Mouse (Mus musculus): Measurements from ENCODE around the gene Lrrc61. TPM values are rescaled to one million over a fixed set of nuclear protein-coding genes. Genes with fewer than 3 reads are reported as not detected.
"Not testable (repeated sequence)": the region's sequence is repeated elsewhere in the genome, so short reads cannot be mapped to it uniquely, and the experiment has no call there.

The Lrrc61 gene
- 22.7 and 25.2 TPM in 2 replicates for polyA plus RNA-seq (2012; rRNA removed)

GRCm38 (mm10) chr6:48554280-48555103, at the start of gene Lrrc61:
TSS of gene Lrrc61 (plus strand) at chr6:48554796.
- Histone ChIP-seq H3K27ac (ENCODE audit: insufficient read depth, low read length) (peak within 1 kb of the TSS; percentile 95), H3K4me1 (ENCODE audit: control insufficient read depth, insufficient read depth, low read length) (peaks cover 7% of the 10 kb centered on the region), H3K4me3 (ENCODE audit: insufficient read depth, low read length) (peak within 1 kb of the TSS; percentile 44)
- TF ChIP-seq CTCF (IDR thresholded peaks at IDR 0.05; ENCODE audit: extremely low read depth, insufficient read depth, low read length): no peak
- TF ChIP-seq POLR2A (IDR thresholded peaks at IDR 0.05; ENCODE audit: extremely low read depth, insufficient read depth, low read length): peak; percentile 97

- no peaks in the 10 kb centered on the region for H3K4me1 ChIP-seq (ENCODE audit: control insufficient read depth, insufficient read depth, low read length)
- H3K4me3 ChIP-seq (ENCODE audit: insufficient read depth, low read length): no peak overlapping the region
- H3K27ac ChIP-seq (ENCODE audit: insufficient read depth, low read length): no peak overlapping the region
- TF ChIP-seq POLR2A (IDR thresholded peaks at IDR 0.05; ENCODE audit: extremely low read depth, insufficient read depth, low read length): no peak
- no peak for TF ChIP-seq CTCF (IDR thresholded peaks at IDR 0.05; ENCODE audit: extremely low read depth, insufficient read depth, low read length)
Observed at GRCm38 (mm10) chr6:48508087-48508486, 46.5 kb upstream of the Lrrc61 start.

- Histone ChIP-seq H3K4me1 (ENCODE audit: control insufficient read depth, insufficient read depth, low read length) (no peaks in the 10 kb centered on the region), H3K4me3 (ENCODE audit: insufficient read depth, low read length) (no peak overlapping the region), H3K27ac (ENCODE audit: insufficient read depth, low read length) (no peak overlapping the region)
- TF ChIP-seq CTCF (IDR thresholded peaks at IDR 0.05; ENCODE audit: extremely low read depth, insufficient read depth, low read length) (no peak), POLR2A (IDR thresholded peaks at IDR 0.05; ENCODE audit: extremely low read depth, insufficient read depth, low read length) (no peak)
Observed at GRCm38 (mm10) chr6:48510426-48510825, 44.2 kb upstream of the Lrrc61 start.

GRCm38 (mm10) chr6:48511861-48512260, 42.7 kb upstream of the Lrrc61 start:
- Histone ChIP-seq H3K4me1 (ENCODE audit: control insufficient read depth, insufficient read depth, low read length) (no peaks in the 10 kb centered on the region), H3K27ac (ENCODE audit: insufficient read depth, low read length) (no peak overlapping the region), H3K4me3 (ENCODE audit: insufficient read depth, low read length) (no peak overlapping the region)
- TF ChIP-seq POLR2A (IDR thresholded peaks at IDR 0.05; ENCODE audit: extremely low read depth, insufficient read depth, low read length) (no peak), CTCF (IDR thresholded peaks at IDR 0.05; ENCODE audit: extremely low read depth, insufficient read depth, low read length) (no peak)

GRCm38 (mm10) chr6:48524882-48525281, 29.7 kb upstream of the Lrrc61 start:
- H3K4me1 ChIP-seq (ENCODE audit: control insufficient read depth, insufficient read depth, low read length); H3K4me3 ChIP-seq (ENCODE audit: insufficient read depth, low read length); H3K27ac ChIP-seq (ENCODE audit: insufficient read depth, low read length): not testable (repeated sequence)

- H3K4me1 ChIP-seq (ENCODE audit: control insufficient read depth, insufficient read depth, low read length): no peaks in the 10 kb centered on the region
- no peak overlapping the region for H3K4me3 ChIP-seq (ENCODE audit: insufficient read depth, low read length)
- TF ChIP-seq CTCF (IDR thresholded peaks at IDR 0.05; ENCODE audit: extremely low read depth, insufficient read depth, low read length): no peak
- no peak overlapping the region for H3K27ac ChIP-seq (ENCODE audit: insufficient read depth, low read length)
Observed at GRCm38 (mm10) chr6:48527901-48528300, 26.7 kb upstream of the Lrrc61 start.

- no peak for TF ChIP-seq POLR2A (IDR thresholded peaks at IDR 0.05; ENCODE audit: extremely low read depth, insufficient read depth, low read length)
- no peak overlapping the region for H3K27ac ChIP-seq (ENCODE audit: insufficient read depth, low read length)
- no peak overlapping the region for H3K4me3 ChIP-seq (ENCODE audit: insufficient read depth, low read length)
- no peaks in the 10 kb centered on the region for H3K4me1 ChIP-seq (ENCODE audit: control insufficient read depth, insufficient read depth, low read length)
Observed at GRCm38 (mm10) chr6:48529261-48529660, 25.3 kb upstream of the Lrrc61 start.

GRCm38 (mm10) chr6:48529871-48530440, 24.6 kb upstream of the Lrrc61 start:
- H3K27ac ChIP-seq (ENCODE audit: insufficient read depth, low read length): no peak overlapping the region
- no peak overlapping the region for H3K4me3 ChIP-seq (ENCODE audit: insufficient read depth, low read length)
- TF ChIP-seq CTCF (IDR thresholded peaks at IDR 0.05; ENCODE audit: extremely low read depth, insufficient read depth, low read length) (no peak), POLR2A (IDR thresholded peaks at IDR 0.05; ENCODE audit: extremely low read depth, insufficient read depth, low read length) (no peak)
- no peaks in the 10 kb centered on the region for H3K4me1 ChIP-seq (ENCODE audit: control insufficient read depth, insufficient read depth, low read length)

- Histone ChIP-seq H3K27ac (ENCODE audit: insufficient read depth, low read length) (no peak overlapping the region), H3K4me3 (ENCODE audit: insufficient read depth, low read length) (no peak overlapping the region), H3K4me1 (ENCODE audit: control insufficient read depth, insufficient read depth, low read length) (no peaks in the 10 kb centered on the region)
- TF ChIP-seq POLR2A (IDR thresholded peaks at IDR 0.05; ENCODE audit: extremely low read depth, insufficient read depth, low read length) (no peak), CTCF (IDR thresholded peaks at IDR 0.05; ENCODE audit: extremely low read depth, insufficient read depth, low read length) (no peak)
Observed at GRCm38 (mm10) chr6:48530862-48531261, 23.7 kb upstream of the Lrrc61 start.

GRCm38 (mm10) chr6:48533475-48533874, 21.1 kb upstream of the Lrrc61 start:
- Histone ChIP-seq H3K4me1 (ENCODE audit: control insufficient read depth, insufficient read depth, low read length) (peaks cover 3% of the 10 kb centered on the region; the same call in 1 of the 2 replicates), H3K4me3 (ENCODE audit: insufficient read depth, low read length) (no peak overlapping the region)

More at GRCm38 (mm10) chr6:48533475-48533874, 21.1 kb upstream of the Lrrc61 start:
- TF ChIP-seq POLR2A (IDR thresholded peaks at IDR 0.05; ENCODE audit: extremely low read depth, insufficient read depth, low read length) (no peak), CTCF (IDR thresholded peaks at IDR 0.05; ENCODE audit: extremely low read depth, insufficient read depth, low read length) (no peak)
- H3K27ac ChIP-seq (ENCODE audit: insufficient read depth, low read length): no peak overlapping the region

Data from cortical plate, adult 2 months (tissue).